Mouse (Mus musculus): ENCODE data around the gene Rnf208. TPM values are rescaled to one million over a fixed set of nuclear protein-coding genes. Genes with fewer than 3 reads are reported as not detected.
A peak's percentile ranks its signal among the peaks of the same experiment; 100 is the strongest.

Gene Rnf208
- total RNA-seq, 1 experiment, result 4.8 TPM

DNA sequence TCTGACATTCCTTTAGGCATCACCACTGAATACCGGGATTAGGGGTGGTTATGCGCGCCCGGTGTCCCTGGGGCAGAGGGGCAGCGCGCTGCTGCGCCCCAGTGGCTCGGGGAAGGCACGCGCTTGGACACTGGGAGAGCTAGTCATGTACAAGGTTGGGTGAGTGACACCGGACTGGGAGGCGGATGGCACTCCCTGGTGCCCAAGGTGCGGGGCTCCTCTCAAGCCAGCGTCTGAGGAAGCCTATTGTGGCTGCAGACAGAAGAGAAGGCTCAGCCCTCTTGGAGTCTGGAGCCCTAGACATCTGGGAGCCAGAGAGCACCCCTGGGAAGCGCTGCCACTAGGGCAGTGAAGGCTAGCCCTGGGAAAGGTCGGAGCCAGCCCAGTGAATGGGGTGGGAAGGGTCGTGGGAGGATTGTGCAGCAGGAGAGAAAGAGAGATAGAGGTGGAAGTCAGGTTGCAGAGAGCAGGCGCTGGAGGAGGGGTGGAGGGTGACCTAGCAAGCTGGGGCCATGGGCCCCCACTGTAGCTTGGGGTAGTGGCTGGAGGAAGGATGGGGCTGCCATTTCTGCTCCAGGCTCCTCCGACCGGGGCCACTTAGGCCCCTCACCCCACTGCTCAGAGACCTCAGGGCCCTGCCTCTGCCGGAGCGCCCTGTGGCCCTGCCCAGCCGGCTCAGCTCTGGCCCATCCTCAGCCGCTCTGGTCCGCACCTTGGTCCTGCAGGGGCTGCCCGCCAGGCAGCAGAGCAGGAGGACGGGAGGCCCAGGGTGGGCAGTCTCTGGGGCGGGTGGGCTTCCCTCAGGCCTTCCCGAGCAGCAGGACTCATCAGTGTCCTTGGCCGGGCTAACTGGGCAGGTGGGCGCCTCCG lies 49.4 kb downstream of the Rnf208 start:
- H3K9me3 ChIP-seq (ENCODE audit: control insufficient read depth, insufficient read depth, low read depth, low read length), result no peaks in the 10 kb centered on the region
- in situ Hi-C loops (cut with MboI; ENCODE audit: low sequenced_read_pairs in 2 of 2, unreplicated experiment in 2 of 2), result no loop called here
- H3K4me3 ChIP-seq (ENCODE audit: insufficient read depth in 1 of 2, low read depth in 1 of 2, low read length in 2 of 2, poor library complexity in 1 of 2, severe bottlenecking in 1 of 2), result peak overlapping the region; percentile 54 to 66; a peak in 3 of 4 replicates
- no peak overlapping the region for H3K27ac ChIP-seq (ENCODE audit: insufficient read depth, low read depth, low read length, poor library complexity, severe bottlenecking)
- no peak for DNase-seq (ENCODE audit: low read depth, low spot score)
- H3K4me1 ChIP-seq (ENCODE audit: control insufficient read depth in 2 of 2, insufficient read depth in 2 of 2, low read length in 2 of 2, poor library complexity in 1 of 2), result peaks cover 0 to 13% of the 10 kb centered on the region in 2 experiments; a peak in 1 of 4 replicates
- no peaks in the 10 kb centered on the region for H3K36me3 ChIP-seq (ENCODE audit: control insufficient read depth, insufficient read depth, low read length, poor library complexity, severe bottlenecking)
- H3K9ac ChIP-seq (ENCODE audit: insufficient read depth, low read depth, low read length, poor library complexity, severe bottlenecking), result no peak overlapping the region
- TF ChIP-seq ZNF384 (IDR thresholded peaks at IDR 0.05; ENCODE audit: low read depth, low read length) (no peak), CHD2 (IDR thresholded peaks at IDR 0.05; ENCODE audit: low read depth, low read length) (no peak), MAFK (IDR thresholded peaks at IDR 0.05; ENCODE audit: insufficient read depth, low read depth, low read length) (no peak)

DNA sequence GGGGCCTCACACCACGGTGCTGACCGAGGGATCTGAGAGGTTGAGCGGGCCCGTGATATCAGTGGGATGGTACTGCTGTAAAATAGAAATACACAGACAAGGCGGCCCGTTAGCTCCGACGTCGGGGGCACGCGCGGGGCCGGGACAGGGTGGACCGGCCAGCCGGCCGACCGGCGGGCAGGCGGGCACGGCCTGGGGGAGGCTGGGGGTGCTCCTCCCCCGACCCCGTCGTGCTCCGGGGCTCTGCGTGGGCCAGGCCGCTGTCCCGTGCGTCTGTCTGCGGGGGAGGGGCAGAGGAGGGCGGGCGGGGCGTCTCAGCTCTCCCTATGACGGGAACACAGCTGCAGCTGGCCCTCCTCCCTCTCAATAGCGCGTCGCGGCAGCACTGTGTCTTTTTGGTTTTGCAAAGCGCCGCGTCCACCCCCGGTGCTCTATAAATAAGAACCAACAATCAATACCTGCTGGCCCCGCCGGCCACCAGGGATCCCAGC lies 50.0 kb downstream of the Rnf208 start:
- TF ChIP-seq MAFK (IDR thresholded peaks at IDR 0.05; ENCODE audit: insufficient read depth, low read depth, low read length) (no peak), ZC3H11A (IDR thresholded peaks at IDR 0.05; ENCODE audit: borderline replicate concordance, low read depth, low read length) (no peak), CHD2 (IDR thresholded peaks at IDR 0.05; ENCODE audit: low read depth, low read length) (no peak), HCFC1 (IDR thresholded peaks at IDR 0.05; ENCODE audit: borderline replicate concordance, insufficient read depth, low read length) (no peak), ZNF384 (IDR thresholded peaks at IDR 0.05; ENCODE audit: low read depth, low read length) (no peak)
- Histone ChIP-seq H3K4me1 (ENCODE audit: control insufficient read depth in 2 of 2, insufficient read depth in 2 of 2, low read length in 2 of 2, poor library complexity in 1 of 2) (peaks cover 0 to 7% of the 10 kb centered on the region in 2 experiments; a peak in 1 of 4 replicates), H3K4me3 (ENCODE audit: insufficient read depth in 1 of 2, low read depth in 1 of 2, low read length in 2 of 2, poor library complexity in 1 of 2, severe bottlenecking in 1 of 2) (peak overlapping the region; percentile 40 to 50; a peak in 3 of 4 replicates), H3K27ac (ENCODE audit: insufficient read depth, low read depth, low read length, poor library complexity, severe bottlenecking) (no peak overlapping the region), H3K9ac (ENCODE audit: insufficient read depth, low read depth, low read length, poor library complexity, severe bottlenecking) (no peak overlapping the region), H3K36me3 (ENCODE audit: control insufficient read depth, insufficient read depth, low read length, poor library complexity, severe bottlenecking) (no peaks in the 10 kb centered on the region), H3K9me3 (ENCODE audit: control insufficient read depth, insufficient read depth, low read depth, low read length) (no peaks in the 10 kb centered on the region)
- in situ Hi-C loops (cut with MboI; ENCODE audit: low sequenced_read_pairs in 2 of 2, unreplicated experiment in 2 of 2), result no loop called here
- DNase-seq (ENCODE audit: low read depth, low spot score), result no peak

DNA sequence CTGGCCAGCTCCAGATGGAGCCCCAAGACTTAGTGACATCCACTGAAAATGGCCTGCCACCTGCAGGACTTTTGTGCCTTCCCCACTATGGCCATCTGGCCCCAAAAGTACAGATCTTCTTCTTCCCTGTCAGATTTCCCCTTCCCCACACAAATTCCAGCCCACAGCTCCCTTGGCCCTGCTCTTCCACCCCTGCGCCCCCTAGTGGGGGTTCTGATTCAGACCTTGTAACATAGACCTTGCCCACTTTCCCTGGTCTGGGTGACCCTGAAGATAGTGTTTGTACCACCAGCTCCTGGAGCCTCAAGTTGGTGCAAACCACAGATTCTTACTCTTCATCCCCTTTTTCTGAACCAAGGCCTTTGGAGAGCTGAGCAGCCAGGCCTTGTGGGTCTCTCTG lies 50.8 kb downstream of the Rnf208 start:
- Histone ChIP-seq H3K4me1 (ENCODE audit: control insufficient read depth in 2 of 2, insufficient read depth in 2 of 2, low read length in 2 of 2, poor library complexity in 1 of 2) (peaks cover 0 to 7% of the 10 kb centered on the region in 2 experiments; a peak in 1 of 4 replicates), H3K27ac (ENCODE audit: insufficient read depth, low read depth, low read length, poor library complexity, severe bottlenecking) (no peak overlapping the region), H3K9ac (ENCODE audit: insufficient read depth, low read depth, low read length, poor library complexity, severe bottlenecking) (no peak overlapping the region), H3K9me3 (ENCODE audit: control insufficient read depth, insufficient read depth, low read depth, low read length) (no peaks in the 10 kb centered on the region), H3K4me3 (ENCODE audit: insufficient read depth in 1 of 2, low read depth in 1 of 2, low read length in 2 of 2, poor library complexity in 1 of 2, severe bottlenecking in 1 of 2) (no peak overlapping the region), H3K36me3 (ENCODE audit: control insufficient read depth, insufficient read depth, low read length, poor library complexity, severe bottlenecking) (peaks cover 2% of the 10 kb centered on the region; the same call in 1 of the 2 replicates)
- peak; percentile 81 for DNase-seq (ENCODE audit: low read depth, low spot score)
- in situ Hi-C loops (cut with MboI; ENCODE audit: low sequenced_read_pairs in 2 of 2, unreplicated experiment in 2 of 2), result no loop called here
- TF ChIP-seq ZC3H11A (IDR thresholded peaks at IDR 0.05; ENCODE audit: borderline replicate concordance, low read depth, low read length) (no peak), HCFC1 (IDR thresholded peaks at IDR 0.05; ENCODE audit: borderline replicate concordance, insufficient read depth, low read length) (no peak), CHD2 (IDR thresholded peaks at IDR 0.05; ENCODE audit: low read depth, low read length) (no peak), ZNF384 (IDR thresholded peaks at IDR 0.05; ENCODE audit: low read depth, low read length) (no peak)

DNA sequence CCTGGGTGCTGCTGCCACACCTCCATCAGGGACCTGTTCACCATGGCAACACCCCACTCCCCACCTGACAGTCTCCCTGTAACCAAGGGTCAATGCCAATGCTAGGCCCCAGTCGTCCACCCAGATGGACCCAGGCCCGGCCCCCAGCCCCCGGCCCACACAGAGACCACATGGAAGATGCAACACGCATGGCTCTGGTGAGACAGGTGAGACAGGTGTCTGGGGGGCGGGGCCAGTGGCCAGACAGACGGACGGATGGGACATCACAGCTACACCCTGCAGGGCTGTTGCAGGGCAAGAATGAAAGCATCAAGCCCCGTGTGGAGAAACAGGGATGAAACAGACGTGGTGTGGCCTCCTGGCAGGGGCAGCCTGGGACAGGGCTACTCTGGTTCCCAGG lies 51.7 kb downstream of the Rnf208 start:
- in situ Hi-C loops (cut with MboI; ENCODE audit: low sequenced_read_pairs in 2 of 2, unreplicated experiment in 2 of 2), result no loop called here
- Histone ChIP-seq H3K36me3 (ENCODE audit: control insufficient read depth, insufficient read depth, low read length, poor library complexity, severe bottlenecking) (peaks cover 7% of the 10 kb centered on the region; the same call in 1 of the 2 replicates), H3K9ac (ENCODE audit: insufficient read depth, low read depth, low read length, poor library complexity, severe bottlenecking) (no peak overlapping the region), H3K27ac (ENCODE audit: insufficient read depth, low read depth, low read length, poor library complexity, severe bottlenecking) (no peak overlapping the region), H3K9me3 (ENCODE audit: control insufficient read depth, insufficient read depth, low read depth, low read length) (no peaks in the 10 kb centered on the region), H3K4me1 (ENCODE audit: control insufficient read depth in 2 of 2, insufficient read depth in 2 of 2, low read length in 2 of 2, poor library complexity in 1 of 2) (peaks cover 0 to 7% of the 10 kb centered on the region in 2 experiments; a peak in 1 of 4 replicates), H3K4me3 (ENCODE audit: insufficient read depth in 1 of 2, low read depth in 1 of 2, low read length in 2 of 2, poor library complexity in 1 of 2, severe bottlenecking in 1 of 2) (no peak overlapping the region)
- DNase-seq (ENCODE audit: low read depth, low spot score), result no peak
- no peak for TF ChIP-seq ZNF384 (IDR thresholded peaks at IDR 0.05; ENCODE audit: low read depth, low read length)

Other genes with a start within 250 kb of the Rnf208 start
- gene Nsmf, start 187.9 kb upstream of the Rnf208 start, total RNA-seq (2012; rRNA removed), result 9.3 and 10.4 TPM in 2 replicates
- gene Entpd8, start 162.0 kb upstream of the Rnf208 start, total RNA-seq (2012; rRNA removed), result not detected in 2 replicates
- 0.22 TPM in 1 of 2 replicates, not detected in the other for gene Noxa1, start 147.1 kb upstream of the Rnf208 start, total RNA-seq (2012; rRNA removed)
- gene Nrarp, start 61.5 kb upstream of the Rnf208 start, total RNA-seq (2012; rRNA removed), result 1.9 and 2.1 TPM in 2 replicates
- gene Tor4a, start 45.4 kb upstream of the Rnf208 start, total RNA-seq (2012; rRNA removed), result 11.1 and 17.0 TPM in 2 replicates
- 50.9 and 60.9 TPM in 2 replicates for gene Nelfb, start 30.8 kb upstream of the Rnf208 start, total RNA-seq (2012; rRNA removed)
- gene Stpg3, start 27.6 kb upstream of the Rnf208 start, total RNA-seq (2012; rRNA removed), result 0.45 and 1.1 TPM in 2 replicates
- gene Fam166a, start 23.5 kb upstream of the Rnf208 start, total RNA-seq (2012; rRNA removed), result 0.49 and 0.74 TPM in 2 replicates
- gene Tubb4b, start 17.6 kb upstream of the Rnf208 start, total RNA-seq (2012; rRNA removed), result 745 and 819 TPM in 2 replicates
- 0.67 and 1.8 TPM in 2 replicates for gene Slc34a3, start 7.9 kb upstream of the Rnf208 start, total RNA-seq (2012; rRNA removed)
- 0.18 and 0.21 TPM in 2 replicates for gene Rnf224, start 5.5 kb upstream of the Rnf208 start, total RNA-seq (2012; rRNA removed)
- gene Cysrt1, start 197 bp downstream of the Rnf208 start, total RNA-seq (2012; rRNA removed), result 0.58 and 0.63 TPM in 2 replicates
- gene AL732309.1, start 4.6 kb downstream of the Rnf208 start, total RNA-seq (2012; rRNA removed), result 14.5 and 32.9 TPM in 2 replicates
- 20.2 and 27.8 TPM in 2 replicates for gene Tmem203, start 13.2 kb downstream of the Rnf208 start, total RNA-seq (2012; rRNA removed)
- 21.6 and 31.4 TPM in 2 replicates for gene Tprn, start 20.4 kb downstream of the Rnf208 start, total RNA-seq (2012; rRNA removed)
- gene Ssna1, start 30.2 kb downstream of the Rnf208 start, total RNA-seq (2012; rRNA removed), result 52.4 and 70.6 TPM in 2 replicates
- gene Anapc2, start 30.2 kb downstream of the Rnf208 start, total RNA-seq (2012; rRNA removed), result 25.2 and 30.8 TPM in 2 replicates
- not detected in 2 replicates for gene Tmem210, start 45.9 kb downstream of the Rnf208 start, total RNA-seq (2012; rRNA removed)
- gene Lrrc26, start 47.7 kb downstream of the Rnf208 start, total RNA-seq (2012; rRNA removed), result 0.21 TPM in 1 of 2 replicates, not detected in the other
- 2.5 and 8.3 TPM in 2 replicates for gene Grin1, start 76.9 kb downstream of the Rnf208 start, total RNA-seq (2012; rRNA removed)
- gene Man1b1, start 90.1 kb downstream of the Rnf208 start, total RNA-seq (2012; rRNA removed), result 73.0 and 100 TPM in 2 replicates
- 60.2 and 141 TPM in 2 replicates for gene Dpp7, start 114.1 kb downstream of the Rnf208 start, total RNA-seq (2012; rRNA removed)
- 18.7 and 22.0 TPM in 2 replicates for gene Uap1l1, start 123.4 kb downstream of the Rnf208 start, total RNA-seq (2012; rRNA removed)
- gene Sapcd2, start 130.1 kb downstream of the Rnf208 start, total RNA-seq (2012; rRNA removed), result 34.4 and 53.8 TPM in 2 replicates
- gene Entpd2, start 153.6 kb downstream of the Rnf208 start, total RNA-seq (2012; rRNA removed), result 0.76 and 2.4 TPM in 2 replicates
- gene Npdc1, start 157.1 kb downstream of the Rnf208 start, total RNA-seq (2012; rRNA removed), result 28.3 and 43.8 TPM in 2 replicates
- gene Fut7, start 181.0 kb downstream of the Rnf208 start, total RNA-seq (2012; rRNA removed), result 0.37 TPM in 1 of 2 replicates, not detected in the other
- gene Abca2, start 186.4 kb downstream of the Rnf208 start, total RNA-seq (2012; rRNA removed), result 12.6 and 21.9 TPM in 2 replicates
- 0.32 and 1.5 TPM in 2 replicates for gene Clic3, start 214.6 kb downstream of the Rnf208 start, total RNA-seq (2012; rRNA removed)
- gene Paxx, start 218.8 kb downstream of the Rnf208 start, total RNA-seq (2012; rRNA removed), result 4.8 and 7.2 TPM in 2 replicates
- gene Ptgds, start 227.8 kb downstream of the Rnf208 start, total RNA-seq (2012; rRNA removed), result 0.98 and 1.3 TPM in 2 replicates

Data from ES-E14 (cell line).